Mouse (Mus musculus) CH12.LX (cell line): ENCODE measurements at regions not wholly inside any gene's neighbourhood (a gene's known extent, or its start where the extent isn't known, plus 50 kb on each side); places are given as distances from the start of the nearest gene placed in this dataset.

Experiments used
- DNase-seq: peaks from one replicate; pipeline ENCODE4 v3.0.0-alpha.2; 2013; ENCODE audit errors: extremely low read depth
- H3K27ac ChIP-seq: 2 replicates; pipeline ENCODE4 v1.5.1; 2012; ENCODE audit warnings: low read depth, mild to moderate bottlenecking, control low read depth, moderate library complexity; ENCODE audit not compliant: insufficient read depth
- H3K27me3 ChIP-seq: replicated peaks from 2 replicates; pipeline ENCODE3; 2012; ENCODE audit warnings: inconsistent platforms
- H3K36me3 ChIP-seq, 2 experiments: replicated peaks in 1 of 2; 2 replicates each; pipeline versions ENCODE3 to v1.6.1; 2012; ENCODE audit warnings: inconsistent platforms in 1 of 2, low read length in 1 of 2, mild to moderate bottlenecking in 1 of 2, mixed read lengths in 1 of 2, moderate library complexity in 1 of 2; ENCODE audit not compliant: control insufficient read depth in 1 of 2, insufficient read depth in 1 of 2
- H3K4me1 ChIP-seq, 2 experiments: 2 replicates each; pipeline ENCODE4 v1.6.1; 2012; ENCODE audit warnings: inconsistent platforms in 1 of 2, moderate library complexity in 1 of 2; ENCODE audit not compliant: insufficient read depth in 2 of 2, control insufficient read depth in 1 of 2
- H3K4me2 ChIP-seq: 2 replicates; pipeline ENCODE4 v1.6.1; 2012; ENCODE audit warnings: low read depth, mild to moderate bottlenecking, control low read depth; ENCODE audit not compliant: poor library complexity, insufficient read depth, severe bottlenecking
- H3K4me3 ChIP-seq, 3 experiments: fragments of 150-350 bp in 1 of 3; sonication (generic) in 1 of 3; replicated peaks in 1 of 3; 2 replicates each; pipeline versions ENCODE3 to v1.5.1; 2011 to 2012; ENCODE audit warnings: low read depth in 2 of 3, low read length in 2 of 3, mild to moderate bottlenecking in 2 of 3, moderate library complexity in 2 of 3, control low read depth in 1 of 3, improper control_type of control experiment in 1 of 3, inconsistent platforms in 1 of 3, mixed read lengths in 1 of 3; ENCODE audit not compliant: poor library complexity in 1 of 3
- H3K79me2 ChIP-seq: replicated peaks from 2 replicates; pipeline ENCODE4 v1.6.1; 2012; ENCODE audit warnings: mild to moderate bottlenecking, moderate library complexity; ENCODE audit not compliant: control insufficient read depth, poor library complexity, insufficient read depth, severe bottlenecking; ENCODE audit errors: extremely low read depth
- H3K9ac ChIP-seq: 2 replicates; pipeline ENCODE4 v1.6.1; 2012; ENCODE audit warnings: low read depth, mild to moderate bottlenecking, control low read depth, moderate library complexity; ENCODE audit not compliant: insufficient read depth
- H3K9me3 ChIP-seq: replicated peaks from 2 replicates; pipeline ENCODE3; 2012; ENCODE audit warnings: low read length, inconsistent platforms, mixed read lengths
- BHLHE40 ChIP-seq: IDR thresholded peaks from 2 replicates; pipeline ENCODE4 v1.6.1; 2011; ENCODE audit warnings: mild to moderate bottlenecking, low read depth, low read length, improper control_type of control experiment
- CHD2 ChIP-seq: IDR thresholded peaks from 2 replicates; pipeline ENCODE4 v1.6.1; 2011; ENCODE audit warnings: low read length, improper control_type of control experiment
- CTCF ChIP-seq, 2 experiments: IDR thresholded peaks in 1 of 2; conservative IDR thresholded peaks in 1 of 2; 2 replicates each; pipeline ENCODE4 v1.5.1; 2011 to 2012; ENCODE audit warnings: low read depth in 2 of 2, low read length in 2 of 2, improper control_type of control experiment in 1 of 2, inconsistent platforms in 1 of 2, mild to moderate bottlenecking in 1 of 2, moderate library complexity in 1 of 2
- EP300 ChIP-seq: IDR thresholded peaks from 2 replicates; pipeline ENCODE4 v1.6.1; 2011; ENCODE audit warnings: low read length, improper control_type of control experiment
- ETS1 ChIP-seq: conservative IDR thresholded peaks from 2 replicates; pipeline ENCODE4 v1.6.1; 2012; ENCODE audit warnings: low read depth, mild to moderate bottlenecking, inconsistent platforms, low read length, improper control_type of control experiment, moderate library complexity
- HCFC1 ChIP-seq: IDR thresholded peaks from 2 replicates; pipeline ENCODE4 v1.6.1; 2012; ENCODE audit warnings: low read depth, mild to moderate bottlenecking, inconsistent platforms, low read length, improper control_type of control experiment
- IRF4 ChIP-seq: IDR thresholded peaks from 2 replicates; pipeline ENCODE4 v1.6.1; 2014; ENCODE audit warnings: low read depth, mild to moderate bottlenecking, inconsistent platforms, low read length, improper control_type of control experiment
- JUN ChIP-seq: IDR thresholded peaks from 2 replicates; pipeline ENCODE4 v1.6.1; 2011; ENCODE audit warnings: low read depth, mild to moderate bottlenecking, low read length, improper control_type of control experiment, moderate library complexity; ENCODE audit not compliant: insufficient read depth
- JUND ChIP-seq: conservative IDR thresholded peaks from 2 replicates; pipeline ENCODE4 v1.6.1; 2011; ENCODE audit warnings: low read depth, low read length, improper control_type of control experiment
- KAT2A ChIP-seq: IDR thresholded peaks from 2 replicates; pipeline ENCODE4 v1.6.1; 2012; ENCODE audit warnings: low read length, improper control_type of control experiment, inconsistent platforms; ENCODE audit not compliant: insufficient replicate concordance
- MEF2A ChIP-seq: IDR thresholded peaks from 2 replicates; pipeline ENCODE4 v1.6.1; 2014; ENCODE audit warnings: low read depth, mild to moderate bottlenecking, inconsistent platforms, low read length, improper control_type of control experiment, borderline replicate concordance
- NELFE ChIP-seq: IDR thresholded peaks from 2 replicates; pipeline ENCODE4 v1.6.1; 2011; ENCODE audit warnings: low read depth, low read length, improper control_type of control experiment
- POLR2AphosphoS2 ChIP-seq: IDR thresholded peaks from 2 replicates; pipeline ENCODE4 v1.6.1; 2011; ENCODE audit warnings: low read depth, low read length, improper control_type of control experiment
- RAD21 ChIP-seq: IDR thresholded peaks from 2 replicates; pipeline ENCODE4 v1.6.1; 2011; ENCODE audit warnings: low read depth, mild to moderate bottlenecking, low read length, improper control_type of control experiment, moderate library complexity
- SIN3A ChIP-seq: IDR thresholded peaks from 2 replicates; pipeline ENCODE4 v1.6.1; 2012; ENCODE audit warnings: low read length, improper control_type of control experiment, inconsistent platforms
- TBP ChIP-seq: conservative IDR thresholded peaks from 2 replicates; pipeline ENCODE4 v1.6.1; 2011; ENCODE audit warnings: low read depth, low read length, improper control_type of control experiment
- UBTF ChIP-seq: IDR thresholded peaks from 2 replicates; pipeline ENCODE4 v1.6.1; 2012; ENCODE audit warnings: low read depth, mild to moderate bottlenecking, inconsistent platforms, low read length, improper control_type of control experiment, moderate library complexity
- ZKSCAN1 ChIP-seq: IDR thresholded peaks from 2 replicates; pipeline ENCODE4 v1.6.1; 2012; ENCODE audit warnings: low read depth, inconsistent platforms, low read length, improper control_type of control experiment, borderline replicate concordance
- ZMIZ1 ChIP-seq: IDR thresholded peaks from 2 replicates; pipeline ENCODE4 v1.6.1; 2012; ENCODE audit warnings: low read depth, mild to moderate bottlenecking, inconsistent platforms, low read length, improper control_type of control experiment
- dilution Hi-C: fragments of 300-500 bp; cut with MboI; formaldehyde crosslinking; loops from 2 replicates; pipeline ENCODE4 v1.14.3; 2020; ENCODE audit warnings: low sequenced_read_pairs; ENCODE audit not compliant: extremely low pct_unique_long_range_greater_than_20kb, extremely low pct_ligation_motif_present
- in situ Hi-C: fragments of 300-500 bp; cut with MboI; formaldehyde crosslinking; loops from 3 replicates; pipeline ENCODE4 v1.14.3; 2019; ENCODE audit warnings: low sequenced_read_pairs, low pct_ligation_motif_present, low pct_unique_long_range_greater_than_20kb, mixed read lengths

DNA sequence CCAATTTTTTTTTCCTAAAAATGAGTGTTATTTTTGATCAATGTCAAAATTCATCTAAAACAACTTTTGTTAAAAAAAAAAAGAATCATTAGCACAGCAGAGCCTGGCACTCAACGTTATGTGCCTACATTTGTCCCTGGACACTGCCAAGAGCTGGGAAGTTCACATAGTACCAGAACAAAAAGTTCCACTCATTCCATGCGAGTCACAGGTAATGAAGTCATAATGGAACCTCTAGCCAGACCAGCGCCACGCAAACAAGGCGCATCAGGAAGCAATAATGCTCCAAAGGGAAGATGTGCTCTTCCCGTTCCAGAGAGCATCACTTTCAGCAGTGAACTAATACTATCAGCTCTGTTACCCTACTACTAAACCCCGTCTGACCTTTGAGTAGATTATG is 257.0 kb upstream of the 1700056E22Rik start:
- dilution Hi-C loops (no loop called here), in situ Hi-C loops (no loop called here)
- Histone ChIP-seq H3K4me3 (no peak overlapping the region), H3K4me2 (no peak overlapping the region), H3K4me1 (no peaks in the 10 kb centered on the region), H3K79me2 (no peaks in the 10 kb centered on the region), H3K27me3 (no peaks in the 10 kb centered on the region), H3K27ac (no peak overlapping the region), H3K9me3 (no peaks in the 10 kb centered on the region), H3K36me3 (no peaks in the 10 kb centered on the region), H3K9ac (no peak overlapping the region)
- DNase-seq: no peak
- TF ChIP-seq RAD21 (no peak), IRF4 (no peak), MEF2A (no peak), CHD2 (no peak), TBP (no peak), SIN3A (no peak), JUN (no peak), ZMIZ1 (no peak), HCFC1 (no peak), UBTF (no peak), NELFE (no peak), EP300 (no peak), JUND (no peak)

DNA sequence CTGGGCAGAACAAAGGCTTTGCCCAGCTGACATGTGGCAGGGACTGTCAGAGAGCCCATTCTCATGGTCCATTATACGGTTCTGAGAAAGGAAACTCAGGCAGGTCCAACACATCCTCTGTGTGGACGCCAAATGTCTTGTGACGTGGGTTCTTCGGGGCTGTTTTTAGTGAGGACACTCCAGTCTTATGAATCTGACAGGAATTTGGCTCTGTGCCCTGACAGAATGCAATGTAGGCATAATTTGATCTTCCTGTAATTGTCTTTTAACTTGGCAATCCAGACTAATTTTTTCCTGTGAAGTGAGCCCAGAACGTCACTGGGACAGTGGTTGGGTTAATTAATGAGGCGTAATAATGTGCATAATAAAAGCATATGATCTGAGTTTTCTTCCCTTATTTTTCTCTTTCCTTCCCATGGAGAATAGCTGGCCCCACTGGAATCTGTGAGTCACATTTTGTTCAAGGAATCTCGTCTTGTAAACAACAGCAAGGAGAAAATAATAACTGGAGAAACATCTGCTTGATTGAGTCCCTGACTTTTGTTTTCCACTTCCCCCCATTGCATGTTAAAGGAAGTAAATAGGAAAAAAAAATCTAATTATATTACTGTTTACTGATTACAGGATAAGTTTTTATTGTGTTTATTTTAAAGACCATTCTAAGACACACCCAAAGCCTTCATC is 255.8 kb upstream of the 1700056E22Rik start:
- Histone ChIP-seq H3K4me1 (no peaks in the 10 kb centered on the region), H3K4me2 (no peak overlapping the region), H3K9ac (no peak overlapping the region), H3K4me3 (no peak overlapping the region), H3K27me3 (no peaks in the 10 kb centered on the region)
- in situ Hi-C loops: no loop called here
- TF ChIP-seq BHLHE40 (no peak), ETS1 (no peak), CTCF (conservative IDR thresholded peaks at IDR 0.05 in 1 of 2, IDR thresholded peaks at IDR 0.05 in 1 of 2; ENCODE audit: low read depth in 2 of 2, low read length in 2 of 2) (no peak), KAT2A (no peak), POLR2AphosphoS2 (no peak), ZKSCAN1 (no peak), IRF4 (no peak)
- TF ChIP-seq, all 38 proteins: peak for 0
- H3K36me3 ChIP-seq: no peaks in the 10 kb centered on the region
- dilution Hi-C loops: no loop called here
- no peak overlapping the region for H3K27ac ChIP-seq
- H3K9me3 ChIP-seq: no peaks in the 10 kb centered on the region
- DNase-seq: no peak
- H3K79me2 ChIP-seq: no peaks in the 10 kb centered on the region
